Mouse (Mus musculus): ENCODE results near the gene Zfp143.
"Not testable (repeated sequence)": the region's sequence is repeated elsewhere in the genome, so short reads cannot be mapped to it uniquely, and the experiment has no call there.

The Zfp143 gene

DNA sequence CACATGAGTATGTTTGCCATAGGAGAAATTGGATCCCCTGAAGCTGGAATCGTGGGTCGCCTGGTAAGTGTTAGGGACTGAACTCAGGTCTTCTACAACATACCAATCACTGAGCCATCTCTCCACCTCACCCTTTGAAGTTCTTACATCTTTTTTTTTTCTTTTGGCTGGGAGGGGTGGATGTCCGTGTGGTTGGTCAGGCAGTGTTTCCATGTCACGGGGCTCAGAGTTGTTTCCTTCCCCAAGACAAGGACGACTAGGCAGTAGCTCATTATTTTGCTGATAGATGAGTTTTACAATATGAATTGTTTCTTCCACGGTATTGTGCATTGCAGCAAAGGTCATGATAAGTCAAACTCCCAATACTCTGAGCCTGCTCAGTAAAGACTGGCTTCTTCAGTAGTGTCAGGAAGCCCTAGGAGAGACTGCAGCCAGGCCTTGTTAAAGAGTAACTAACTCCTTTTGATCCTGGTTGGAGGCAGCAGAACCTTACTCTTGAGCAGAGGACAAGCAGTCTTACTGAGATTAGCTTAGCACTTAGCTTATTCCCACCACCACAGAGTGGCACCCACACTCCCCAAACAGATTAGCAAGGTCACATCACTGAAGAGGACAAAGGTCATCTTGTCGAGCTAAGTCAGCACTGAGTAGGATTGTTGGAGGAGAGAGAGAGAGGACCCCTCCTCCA lies 36.2 kb downstream of the Zfp143 start:
- DNase-seq = no peak

- peak in 1 of 2 experiments; percentile 60 for DNase-seq
These were observed 39.8 kb downstream of the Zfp143 start for GRCm38 (mm10) chr7:110100854-110101253.

- no peak for DNase-seq
These were observed 40.2 kb downstream of the Zfp143 start for GRCm38 (mm10) chr7:110101266-110101665.

DNA sequence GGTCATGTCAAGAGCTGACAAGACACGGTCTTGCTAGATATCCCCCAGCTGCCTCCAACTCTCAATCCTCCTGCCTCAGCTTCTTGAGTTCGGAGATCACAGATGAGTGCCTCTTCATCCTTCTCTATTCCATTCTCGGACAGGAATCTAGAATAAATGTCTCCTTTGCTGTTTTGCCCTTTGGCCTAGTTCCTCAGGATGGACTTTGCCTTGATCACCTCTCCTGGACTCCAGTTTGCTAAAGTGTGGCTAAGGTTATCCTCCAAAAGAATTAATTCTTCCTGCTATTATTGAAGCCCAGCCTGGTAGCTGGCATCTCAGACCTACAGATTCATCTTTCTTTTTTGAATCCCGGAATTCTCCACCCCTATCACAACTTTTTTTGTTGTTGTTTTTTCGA lies 44.0 kb downstream of the Zfp143 start:
- DNase-seq = no peak

DNA sequence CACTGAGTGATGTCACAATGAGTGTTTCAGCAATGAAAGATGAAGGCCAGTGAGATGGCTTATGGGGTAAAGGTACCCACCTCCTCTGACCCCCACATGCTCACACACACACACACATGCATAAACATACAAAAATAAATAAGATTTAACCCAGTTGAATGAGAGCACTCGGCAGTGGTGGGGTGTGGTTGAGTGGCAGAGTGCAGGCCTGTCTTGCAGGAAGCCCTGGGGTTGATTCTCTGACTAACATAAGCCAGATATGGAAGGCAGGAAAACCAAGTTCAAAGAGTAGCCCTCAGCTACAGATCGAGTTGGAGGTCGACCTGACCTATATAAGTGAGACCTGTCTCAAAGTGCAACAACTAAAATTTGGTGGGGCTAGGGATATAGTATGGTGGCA lies 45.6 kb downstream of the Zfp143 start:
- DNase-seq = no peak

- not testable (repeated sequence) for DNase-seq
These were observed 47.5 kb downstream of the Zfp143 start for GRCm38 (mm10) chr7:110108524-110108923.

- DNase-seq = peak; percentile 61 to 77
These were observed 48.1 kb downstream of the Zfp143 start for GRCm38 (mm10) chr7:110108967-110109610.

DNA sequence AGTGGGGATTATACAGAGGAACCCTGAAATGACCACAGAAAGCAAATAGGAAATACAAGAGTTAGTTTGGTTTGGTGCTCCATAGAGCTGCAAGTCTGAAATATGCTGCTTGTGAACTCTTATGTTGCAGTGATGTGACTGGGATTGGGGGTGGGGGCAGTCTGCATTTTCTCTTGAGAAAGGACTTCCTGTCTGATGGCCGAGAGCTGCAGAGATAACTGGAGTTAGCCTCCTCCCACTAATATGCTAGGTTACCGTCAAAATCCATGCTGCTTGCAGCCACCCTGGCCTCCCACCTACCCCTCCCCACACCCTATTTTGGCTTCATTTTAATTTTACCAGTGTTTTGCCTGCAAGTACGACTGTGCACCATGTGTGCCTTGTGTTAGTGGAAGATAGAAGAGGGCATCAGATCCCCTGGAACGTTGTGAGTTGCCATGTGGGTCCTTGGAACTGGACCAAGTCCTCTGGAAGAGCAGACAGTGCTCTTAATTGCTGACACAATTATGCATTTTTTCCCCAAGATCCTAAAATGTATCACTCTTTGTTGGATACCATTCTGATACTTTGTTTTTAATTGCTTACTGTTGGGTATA lies 49.1 kb downstream of the Zfp143 start:
- no peak for DNase-seq

DNA sequence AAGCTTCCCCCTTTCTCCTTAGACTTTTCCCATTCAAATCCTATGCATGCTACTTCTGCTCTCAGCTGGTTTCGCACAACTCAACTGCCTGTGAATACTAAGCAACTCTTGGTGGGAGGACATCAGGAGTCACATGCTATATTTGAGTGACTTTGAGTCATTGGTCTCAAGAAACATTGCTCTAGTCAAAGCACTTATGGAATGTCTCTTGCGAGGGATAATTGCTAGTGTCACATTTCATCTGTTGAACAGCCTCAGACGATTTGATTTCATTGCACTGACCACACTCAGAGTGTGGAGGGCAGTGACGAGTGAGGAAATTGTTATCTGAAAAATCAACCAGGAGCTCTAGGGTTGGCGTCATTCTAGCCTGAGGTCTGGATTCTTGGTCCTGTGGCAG lies 53.7 kb downstream of the Zfp143 start:
- DNase-seq = no peak

GRCm38 (mm10) chr7:110116731-110117291 lies 55.8 kb downstream of the Zfp143 start:
- DNase-seq = peak; percentile 80 to 88

DNA sequence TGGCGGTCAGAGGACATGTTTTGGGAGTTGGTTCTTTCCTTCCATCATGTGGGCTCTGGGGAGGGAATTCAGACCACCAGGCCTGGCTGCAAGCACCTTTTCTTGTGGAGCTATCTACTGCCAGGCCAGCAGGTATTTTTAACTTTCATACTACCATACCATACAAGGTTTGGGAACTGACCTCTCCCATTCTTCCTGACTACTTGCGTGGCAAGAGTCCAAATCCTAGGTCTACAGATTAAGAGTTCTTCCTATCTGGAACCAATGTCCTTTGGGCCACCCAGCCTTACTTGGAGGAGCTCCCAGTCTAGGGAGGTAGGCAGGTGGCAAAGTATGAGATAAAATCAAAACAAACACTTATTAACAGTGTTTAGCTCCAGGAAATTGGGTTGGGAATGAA lies 57.4 kb downstream of the Zfp143 start:
- DNase-seq = peak in 1 of 2 experiments; percentile 53

GRCm38 (mm10) chr7:110120157-110120784 lies 59.3 kb downstream of the Zfp143 start:
- DNase-seq = no peak

GRCm38 (mm10) chr7:110121162-110121515 lies 60.1 kb downstream of the Zfp143 start:
- no peak for DNase-seq

GRCm38 (mm10) chr7:110121516-110122288 lies 60.7 kb downstream of the Zfp143 start, which contains the start of gene Wee1:
Wee1 (plus strand) TSS chr7:110122046.
- DNase-seq = peak; percentile 99

DNA sequence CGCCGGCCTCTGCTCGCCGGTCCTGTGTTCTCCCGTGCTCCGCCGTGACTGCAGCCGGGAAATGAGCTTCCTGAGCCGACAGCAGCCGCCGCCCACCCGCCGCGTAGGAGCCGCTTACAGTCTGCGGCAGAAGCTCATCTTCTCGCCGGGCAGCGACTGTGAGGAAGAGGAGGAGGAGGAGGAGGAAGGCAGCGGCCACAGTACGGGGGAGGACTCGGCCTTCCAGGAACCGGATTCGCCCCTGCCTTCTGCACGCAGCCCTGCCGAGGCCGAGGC lies 61.2 kb downstream of the Zfp143 start:
- no peak for DNase-seq

DNA sequence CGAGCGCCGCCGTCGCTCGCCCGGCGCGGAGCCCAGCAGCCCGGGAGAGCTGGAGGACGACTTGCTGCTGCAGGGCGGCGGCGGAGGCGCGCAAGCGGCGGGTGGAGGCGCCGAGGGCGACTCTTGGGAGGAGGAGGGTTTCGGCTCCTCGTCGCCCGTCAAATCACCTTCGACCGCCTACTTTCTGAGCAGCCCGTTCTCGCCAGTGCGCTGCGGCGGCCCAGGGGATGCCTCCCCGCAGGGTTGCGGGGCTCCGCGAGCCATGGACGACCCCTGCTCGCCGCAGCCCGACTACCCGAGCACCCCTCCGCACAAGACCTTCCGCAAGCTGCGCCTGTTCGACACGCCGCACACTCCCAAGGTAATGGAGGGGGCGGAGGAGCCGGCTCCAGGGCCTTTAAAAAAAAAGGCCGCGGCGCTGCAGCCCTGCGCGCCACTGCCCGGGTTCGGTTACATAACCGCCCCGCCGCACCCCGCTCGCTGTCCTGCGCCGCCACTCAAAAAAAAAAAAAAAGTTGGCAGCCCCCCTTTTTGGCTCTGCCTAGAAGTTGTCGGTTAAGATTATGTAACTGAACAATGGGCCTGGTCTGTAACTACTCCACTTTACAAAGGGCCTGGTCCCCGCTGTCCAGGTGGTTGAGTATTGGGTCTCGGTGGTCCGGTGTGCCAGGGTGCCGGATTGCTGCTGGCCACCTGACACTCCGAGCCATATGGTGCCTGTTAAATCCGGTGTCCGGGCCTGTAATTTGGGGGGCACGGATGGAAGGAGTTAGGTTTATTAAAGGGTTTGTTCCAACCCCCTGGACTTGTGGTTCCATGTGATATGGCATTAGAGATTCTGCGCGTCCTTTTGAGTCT lies 61.8 kb downstream of the Zfp143 start:
- peak; percentile 82 to 88 for DNase-seq

DNA sequence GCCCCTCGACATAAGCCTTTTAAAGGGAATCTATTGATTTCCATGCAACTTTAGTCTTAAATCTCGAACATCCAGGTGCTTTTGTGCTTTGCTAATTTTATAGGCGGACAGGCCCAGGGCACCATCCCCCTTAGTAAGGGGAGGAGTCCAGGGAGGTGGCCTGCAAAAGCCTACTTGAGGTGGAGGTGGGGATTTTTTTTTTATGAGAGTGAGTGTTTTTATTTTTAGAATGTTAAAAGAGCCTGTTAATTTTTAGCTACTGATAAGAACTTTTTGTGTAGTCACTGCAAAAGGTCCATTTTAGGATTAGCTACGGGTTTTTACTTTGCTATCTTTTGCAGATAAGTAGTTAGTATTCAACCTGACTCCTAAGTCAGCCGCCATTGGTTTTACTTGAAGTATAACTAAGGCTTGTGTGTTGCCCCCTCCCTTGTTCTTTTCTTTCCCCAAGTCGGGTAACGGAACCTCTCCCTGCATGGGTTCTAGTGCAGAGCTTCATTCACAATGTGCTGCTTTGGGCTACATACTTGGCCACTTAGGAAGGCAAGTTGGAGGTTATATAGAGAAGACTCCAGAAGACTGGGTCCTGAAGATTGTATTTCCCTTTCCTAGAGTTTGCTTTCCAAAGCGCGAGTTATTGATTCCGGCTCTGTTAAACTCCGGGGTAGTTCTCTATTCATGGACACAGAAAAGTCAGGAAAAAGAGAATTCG lies 63.0 kb downstream of the Zfp143 start:
- peak; percentile 45 to 69 for DNase-seq

- DNase-seq = no peak
These were observed 67.5 kb downstream of the Zfp143 start for GRCm38 (mm10) chr7:110128566-110128965.

DNA sequence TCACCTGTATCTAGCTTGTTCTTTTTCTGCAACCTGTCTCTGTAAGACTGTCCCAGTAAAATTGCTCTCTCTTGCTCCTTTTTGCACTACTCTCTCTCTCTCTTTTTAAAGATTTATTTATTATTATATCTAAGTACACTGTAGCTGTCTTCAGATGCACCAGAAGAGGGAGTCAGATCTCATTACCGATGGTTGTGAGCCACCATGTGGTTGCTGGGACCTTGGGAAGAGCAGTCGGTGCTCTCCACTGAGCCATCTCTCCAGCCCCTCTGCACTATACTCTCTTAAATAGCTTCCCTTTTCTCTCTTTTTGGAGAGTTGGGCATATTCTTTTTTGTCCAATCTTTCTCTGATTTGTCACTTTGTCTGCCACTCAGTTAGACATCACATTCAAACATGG lies 71.3 kb downstream of the Zfp143 start:
- not testable (repeated sequence) for DNase-seq

DNA sequence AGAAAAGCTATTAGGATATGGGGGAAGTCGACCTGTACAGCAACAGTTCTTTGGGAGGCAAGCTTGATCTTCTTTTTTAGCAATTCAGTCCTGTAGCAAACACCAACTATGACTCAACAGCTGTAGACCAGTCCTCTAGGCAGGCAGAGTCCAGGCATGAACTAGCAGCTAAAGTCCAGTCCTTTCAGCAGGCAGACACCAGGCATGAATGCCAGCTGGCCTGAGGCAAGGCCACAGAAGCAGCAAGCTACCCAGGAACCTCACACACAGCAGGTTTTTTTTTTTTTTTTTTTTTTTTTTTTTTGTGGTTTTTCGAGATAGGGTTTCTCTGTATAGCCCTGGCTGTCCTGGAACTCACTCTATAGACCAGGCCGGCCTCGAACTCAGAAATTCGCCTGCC lies 73.0 kb downstream of the Zfp143 start:
- no peak for DNase-seq

- no peak for DNase-seq
These were observed 77.5 kb downstream of the Zfp143 start for GRCm38 (mm10) chr7:110138538-110138937.
